Mouse (Mus musculus) myocyte (in vitro differentiated cells): ENCODE results near the gene Cd80. TPM values are rescaled to one million over a fixed set of nuclear protein-coding genes. Genes with fewer than 3 reads are reported as not detected.
A peak's percentile ranks its signal among the peaks of the same experiment; 100 is the strongest.

Experiments
- H3K27me3 ChIP-seq: one replicate; pipeline ENCODE4 v1.6.1; 2011; ENCODE audit not compliant: control insufficient read depth, insufficient read depth, insufficient read length
- H3K36me3 ChIP-seq: one replicate; pipeline ENCODE4 v1.6.1; 2011; ENCODE audit not compliant: control insufficient read depth, insufficient read depth
- H3K4me2 ChIP-seq: one replicate; pipeline ENCODE4 v1.6.1; 2011; ENCODE audit warnings: low read depth, control low read depth
- H3K4me3 ChIP-seq: one replicate; pipeline ENCODE4 v1.5.1; 2011; ENCODE audit warnings: mild to moderate bottlenecking, control low read depth, moderate library complexity
- H3K79me2 ChIP-seq: one replicate; pipeline ENCODE4 v1.6.1; 2011; ENCODE audit not compliant: control insufficient read depth, insufficient read depth
- H3ac ChIP-seq: one replicate; pipeline ENCODE4 v1.6.1; 2011; ENCODE audit not compliant: control insufficient read depth, insufficient read length
- CEBPB ChIP-seq: IDR thresholded peaks from 2 replicates; pipeline ENCODE4 v1.6.1; 2011; ENCODE audit warnings: mild to moderate bottlenecking, moderate library complexity; ENCODE audit not compliant: poor library complexity, insufficient read depth, severe bottlenecking
- E2F4 ChIP-seq: IDR thresholded peaks from one replicate; pipeline ENCODE4 v1.6.1; 2011; ENCODE audit warnings: mild to moderate bottlenecking, control low read depth, moderate library complexity; ENCODE audit not compliant: insufficient read depth
- MAX ChIP-seq: IDR thresholded peaks from one replicate; pipeline ENCODE4 v1.6.1; 2011; ENCODE audit warnings: low read depth, mild to moderate bottlenecking, control low read depth
- MYOD1 ChIP-seq, 3 experiments: IDR thresholded peaks; one replicate each; pipeline ENCODE4 v1.6.1; 2011; ENCODE audit warnings: control low read depth in 2 of 3, low read depth in 2 of 3, mild to moderate bottlenecking in 2 of 3, moderate library complexity in 1 of 3; ENCODE audit not compliant: insufficient read length in 2 of 3, control insufficient read depth in 1 of 3
- MYOG ChIP-seq, 3 experiments: IDR thresholded peaks; one replicate each; pipeline ENCODE4 v1.6.1; 2011; ENCODE audit warnings: control low read depth in 2 of 3, low read depth in 2 of 3, mild to moderate bottlenecking in 2 of 3; ENCODE audit not compliant: insufficient read length in 2 of 3, control insufficient read depth in 1 of 3, insufficient read depth in 1 of 3
- POLR2AphosphoS2 ChIP-seq: IDR thresholded peaks from one replicate; pipeline ENCODE4 v1.6.1; 2011; ENCODE audit warnings: low read depth, control low read depth; ENCODE audit not compliant: insufficient read length
- REST ChIP-seq: IDR thresholded peaks from one replicate; pipeline ENCODE4 v1.6.1; 2011; ENCODE audit warnings: mild to moderate bottlenecking, control low read depth, moderate library complexity; ENCODE audit not compliant: insufficient read depth, insufficient read length
- SRF ChIP-seq: IDR thresholded peaks from one replicate; pipeline ENCODE4 v1.6.1; 2011; ENCODE audit warnings: low read depth; ENCODE audit not compliant: control insufficient read depth, insufficient read length
- TCF12 ChIP-seq: IDR thresholded peaks from one replicate; pipeline ENCODE4 v1.6.1; 2011; ENCODE audit warnings: mild to moderate bottlenecking, control low read depth; ENCODE audit not compliant: poor library complexity, insufficient read depth, severe bottlenecking
- TCF3 ChIP-seq: IDR thresholded peaks from one replicate; pipeline ENCODE4 v1.6.1; 2011; ENCODE audit warnings: low read depth, control low read depth; ENCODE audit not compliant: insufficient read length
- USF1 ChIP-seq: IDR thresholded peaks from one replicate; pipeline ENCODE4 v1.6.1; 2011; ENCODE audit warnings: low read depth, mild to moderate bottlenecking, control low read depth, moderate library complexity
- polyA plus RNA-seq: library from polyadenylated mRNA; unstranded; fragments of >200 nt; fragmentation: generic; extraction: Trizol; gene quantifications from one replicate; pipeline ENCODE4 v1.2.1, GENCODE M21; 2012; ENCODE audit warnings: missing spikeins

Cd80 gene
- polyA plus RNA-seq, 1 experiment = 27.1 TPM

GRCm38 (mm10) chr16:38481327-38481726 is 26.0 kb downstream of the Cd80 start:
- H3K27me3 ChIP-seq = no peaks in the 10 kb centered on the region
- no peak overlapping the region for H3K4me2 ChIP-seq
- no peak overlapping the region for H3K4me3 ChIP-seq
- peaks cover 34% of the 10 kb centered on the region for H3K36me3 ChIP-seq
- no peak overlapping the region for H3ac ChIP-seq
- TF ChIP-seq MYOD1 (IDR thresholded peaks at IDR 0.05; ENCODE audit: control insufficient read depth in 1 of 3, insufficient read length in 2 of 3, low read depth in 2 of 3) (no peak), REST (no peak), MAX (no peak)
- H3K79me2 ChIP-seq = no peaks in the 10 kb centered on the region

- TF ChIP-seq MYOG (IDR thresholded peaks at IDR 0.05; ENCODE audit: control insufficient read depth in 1 of 3, insufficient read depth in 1 of 3, insufficient read length in 2 of 3, low read depth in 2 of 3) = no peak
- TF ChIP-seq MAX = no peak
- TF ChIP-seq MYOD1 (IDR thresholded peaks at IDR 0.05; ENCODE audit: control insufficient read depth in 1 of 3, insufficient read length in 2 of 3, low read depth in 2 of 3) = no peak
- TF ChIP-seq USF1 = no peak
- no peak for TF ChIP-seq POLR2AphosphoS2
- TF ChIP-seq TCF12 = no peak
- no peak for TF ChIP-seq SRF
- TF ChIP-seq E2F4 = no peak
- no peak for TF ChIP-seq TCF3
- TF ChIP-seq REST = no peak
- TF ChIP-seq CEBPB = no peak
- H3K36me3 ChIP-seq = peaks cover 34% of the 10 kb centered on the region
- H3ac ChIP-seq = no peak overlapping the region
- H3K4me3 ChIP-seq = no peak overlapping the region
- no peak overlapping the region for H3K4me2 ChIP-seq
- no peaks in the 10 kb centered on the region for H3K79me2 ChIP-seq
- no peaks in the 10 kb centered on the region for H3K27me3 ChIP-seq
These were observed 27.6 kb downstream of the Cd80 start for GRCm38 (mm10) chr16:38482780-38483562.

DNA sequence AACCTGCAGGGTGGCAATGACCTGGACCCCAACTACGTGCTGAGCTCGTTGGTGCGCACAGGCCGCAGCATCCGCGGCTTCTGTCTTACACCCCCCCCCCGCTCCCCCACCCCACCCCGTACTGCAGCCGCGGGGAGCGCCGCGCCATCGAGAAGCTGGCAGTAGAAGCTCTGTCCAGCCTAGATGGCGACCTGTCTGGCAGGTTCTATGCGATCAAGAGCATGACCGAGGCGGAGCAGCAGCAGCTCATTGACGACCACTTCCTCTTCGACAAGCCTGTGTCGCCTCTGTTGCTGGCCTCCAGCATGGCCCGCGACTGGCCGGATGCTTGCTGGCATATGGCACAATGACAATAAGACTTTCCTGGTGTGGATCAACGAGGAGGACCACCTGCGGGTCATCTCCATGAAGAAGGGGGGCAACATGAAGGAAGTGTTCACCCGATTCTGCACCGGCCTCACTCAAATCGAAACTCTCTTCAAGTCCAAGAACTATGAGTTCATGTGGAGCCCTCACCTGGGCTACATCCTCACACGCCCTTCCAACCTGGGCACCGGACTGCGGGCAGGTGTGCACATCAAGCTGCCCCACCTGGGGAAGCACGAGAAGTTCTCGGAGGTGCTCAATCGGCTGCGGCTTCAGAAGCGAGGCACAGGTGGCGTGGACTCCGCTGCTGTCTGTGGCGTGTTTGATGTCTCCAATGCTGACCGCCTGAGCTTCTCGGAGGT is 28.4 kb downstream of the Cd80 start:
- Histone ChIP-seq H3ac (no peak overlapping the region), H3K27me3 (no peaks in the 10 kb centered on the region), H3K79me2 (no peaks in the 10 kb centered on the region), H3K36me3 (peaks cover 30% of the 10 kb centered on the region), H3K4me3 (no peak overlapping the region), H3K4me2 (no peak overlapping the region)
- TF ChIP-seq MYOD1 (IDR thresholded peaks at IDR 0.05; ENCODE audit: control insufficient read depth in 1 of 3, insufficient read length in 2 of 3, low read depth in 2 of 3) = no peak
- no peak for TF ChIP-seq MAX
- TF ChIP-seq TCF12 = no peak
- no peak for TF ChIP-seq MYOG (IDR thresholded peaks at IDR 0.05; ENCODE audit: control insufficient read depth in 1 of 3, insufficient read depth in 1 of 3, insufficient read length in 2 of 3, low read depth in 2 of 3)
- TF ChIP-seq CEBPB = no peak
- no peak for TF ChIP-seq REST

GRCm38 (mm10) chr16:38492551-38492950 is 37.2 kb downstream of the Cd80 start:
- no peak overlapping the region for H3K4me3 ChIP-seq
- TF ChIP-seq MYOG (IDR thresholded peaks at IDR 0.05; ENCODE audit: control insufficient read depth in 1 of 3, insufficient read depth in 1 of 3, insufficient read length in 2 of 3, low read depth in 2 of 3) = no peak

GRCm38 (mm10) chr16:38493890-38494289 is 38.5 kb downstream of the Cd80 start:
- TF ChIP-seq POLR2AphosphoS2 = peak; percentile 32
- TF ChIP-seq MYOG (IDR thresholded peaks at IDR 0.05; ENCODE audit: control insufficient read depth in 1 of 3, insufficient read depth in 1 of 3, insufficient read length in 2 of 3, low read depth in 2 of 3) = no peak
- no peak for TF ChIP-seq TCF12
- no peak for TF ChIP-seq SRF
- TF ChIP-seq MAX = no peak
- no peak for TF ChIP-seq E2F4
- H3K79me2 ChIP-seq = no peaks in the 10 kb centered on the region
- H3K4me3 ChIP-seq = no peak overlapping the region
- H3K4me2 ChIP-seq = no peak overlapping the region
- H3K36me3 ChIP-seq = peaks cover 41% of the 10 kb centered on the region
- H3ac ChIP-seq = no peak overlapping the region
- H3K27me3 ChIP-seq = no peaks in the 10 kb centered on the region

More at GRCm38 (mm10) chr16:38492551-38492950, 37.2 kb downstream of the Cd80 start:
- Histone ChIP-seq H3ac (no peak overlapping the region), H3K4me2 (no peak overlapping the region), H3K27me3 (no peaks in the 10 kb centered on the region), H3K79me2 (no peaks in the 10 kb centered on the region), H3K36me3 (peaks cover 35% of the 10 kb centered on the region)
